Mouse (Mus musculus): Measurements from ENCODE around the gene 4930523C07Rik. TPM values are rescaled to one million over a fixed set of nuclear protein-coding genes. Genes with fewer than 3 reads are reported as not detected.
A peak's percentile ranks its signal among the peaks of the same experiment; 100 is the strongest.

The 4930523C07Rik gene
- polyA plus RNA-seq, 1 experiment from 2014 or later = 20.8 TPM

DNA sequence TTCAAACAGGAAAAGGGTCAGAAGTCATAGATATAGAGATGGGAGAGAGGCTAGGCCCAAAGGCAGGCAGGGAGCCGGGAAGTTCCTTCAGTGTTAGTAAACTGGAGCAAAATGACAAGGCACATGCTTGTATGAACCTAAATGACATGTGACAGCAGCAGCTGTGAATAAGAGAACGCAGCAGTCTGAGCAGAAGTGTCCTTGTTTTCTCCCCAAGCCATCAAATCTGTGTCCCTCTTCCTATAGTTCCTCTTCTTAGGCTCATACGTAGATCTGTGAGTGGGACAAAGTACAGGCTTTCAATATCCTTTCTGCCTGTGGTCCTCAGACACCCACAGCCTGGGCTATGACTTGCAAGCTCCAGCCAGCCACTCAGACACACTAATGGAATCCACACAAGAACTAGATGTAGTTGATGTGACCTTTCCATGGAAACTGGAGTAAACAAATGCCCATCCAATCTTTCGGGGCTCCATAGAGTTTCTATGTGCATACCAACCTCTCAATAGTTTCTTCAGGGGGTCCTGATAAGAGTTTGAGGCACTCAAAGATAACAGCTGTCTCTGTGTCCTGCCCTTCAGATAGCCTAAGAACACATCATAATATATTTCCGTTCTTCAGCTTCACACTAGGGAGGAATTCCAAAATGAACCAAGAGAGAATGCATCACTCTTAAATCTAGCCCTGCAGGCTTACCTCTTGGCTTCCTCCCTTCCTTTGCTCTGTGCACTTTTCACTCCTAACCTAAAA, 5.1 kb downstream of the 4930523C07Rik start:
- H3K27ac ChIP-seq = no peak overlapping the region
- no peak overlapping the region for H3K4me2 ChIP-seq
- WGBS = 60% methylated on average over 5 of the region's 5 CpGs
- H3K9me3 ChIP-seq = no peaks in the 10 kb centered on the region
- H3K36me3 ChIP-seq = no peaks in the 10 kb centered on the region
- no peak for ATAC-seq (ENCODE audit: insufficient read depth, low FRiP score, low read depth)
- no peaks in the 10 kb centered on the region for H3K4me1 ChIP-seq
- no peak overlapping the region for H3K4me3 ChIP-seq (replicated peaks)
- no peak overlapping the region for H3K9ac ChIP-seq
- no peaks in the 10 kb centered on the region for H3K27me3 ChIP-seq (replicated peaks)

- Histone ChIP-seq H3K4me3 (replicated peaks) (no peak overlapping the region), H3K27ac (no peak overlapping the region), H3K4me2 (no peak overlapping the region), H3K4me1 (no peaks in the 10 kb centered on the region), H3K27me3 (replicated peaks) (no peaks in the 10 kb centered on the region), H3K9ac (no peak overlapping the region), H3K36me3 (no peaks in the 10 kb centered on the region), H3K9me3 (no peaks in the 10 kb centered on the region)
- 86% methylated on average over 6 of the region's 6 CpGs for WGBS
- no peak for ATAC-seq (ENCODE audit: insufficient read depth, low FRiP score, low read depth)
Observed at GRCm38 (mm10) chr1:160050898-160051297, 6.7 kb downstream of the 4930523C07Rik start.

GRCm38 (mm10) chr1:160052556-160053315, 8.6 kb downstream of the 4930523C07Rik start:
- ATAC-seq (ENCODE audit: insufficient read depth, low FRiP score, low read depth) = no peak
- Histone ChIP-seq H3K4me3 (replicated peaks) (no peak overlapping the region), H3K9me3 (no peaks in the 10 kb centered on the region), H3K4me2 (no peak overlapping the region), H3K4me1 (no peaks in the 10 kb centered on the region), H3K36me3 (no peaks in the 10 kb centered on the region), H3K27me3 (replicated peaks) (no peaks in the 10 kb centered on the region), H3K27ac (no peak overlapping the region), H3K9ac (no peak overlapping the region)
- 86% methylated on average over 2 of the region's 2 CpGs for WGBS

- Histone ChIP-seq H3K4me1 (no peaks in the 10 kb centered on the region), H3K4me3 (replicated peaks) (no peak overlapping the region), H3K36me3 (no peaks in the 10 kb centered on the region), H3K9ac (no peak overlapping the region), H3K27ac (no peak overlapping the region), H3K9me3 (no peaks in the 10 kb centered on the region), H3K4me2 (no peak overlapping the region), H3K27me3 (replicated peaks) (no peaks in the 10 kb centered on the region)
- 64% methylated on average over 5 of the region's 5 CpGs for WGBS
- ATAC-seq (ENCODE audit: insufficient read depth, low FRiP score, low read depth) = no peak
Observed at GRCm38 (mm10) chr1:160053510-160054305, 9.5 kb downstream of the 4930523C07Rik start.

GRCm38 (mm10) chr1:160054366-160055078, 10.3 kb downstream of the 4930523C07Rik start:
- Histone ChIP-seq H3K27me3 (replicated peaks) (no peaks in the 10 kb centered on the region), H3K9me3 (no peaks in the 10 kb centered on the region), H3K9ac (no peak overlapping the region), H3K4me1 (no peaks in the 10 kb centered on the region), H3K4me2 (no peak overlapping the region), H3K4me3 (replicated peaks) (no peak overlapping the region), H3K36me3 (no peaks in the 10 kb centered on the region), H3K27ac (no peak overlapping the region)
- ATAC-seq (ENCODE audit: insufficient read depth, low FRiP score, low read depth) = no peak
- WGBS = 70% methylated on average over 5 of the region's 5 CpGs

DNA sequence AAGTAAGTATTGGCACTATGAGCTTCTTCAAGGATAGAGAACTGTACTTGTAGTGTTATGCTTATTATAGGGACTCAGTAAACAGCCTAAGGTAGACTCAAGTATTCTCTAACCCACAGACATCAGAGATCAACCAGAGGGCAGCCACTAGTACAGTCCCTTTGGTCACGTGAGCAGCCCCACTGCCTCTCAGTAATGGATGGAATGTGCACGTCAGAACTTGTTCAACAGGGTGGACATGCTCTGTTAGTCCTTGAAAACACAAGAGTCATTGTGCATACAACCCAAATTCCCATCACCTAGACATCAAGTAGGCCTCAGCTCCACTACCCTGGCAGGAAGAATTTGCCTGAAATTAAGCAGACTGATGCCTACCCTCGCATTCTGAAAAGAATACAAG, 13.5 kb downstream of the 4930523C07Rik start:
- no peaks in the 10 kb centered on the region for H3K36me3 ChIP-seq
- no peak overlapping the region for H3K4me3 ChIP-seq (replicated peaks)
- no peaks in the 10 kb centered on the region for H3K4me1 ChIP-seq
- H3K4me2 ChIP-seq = no peak overlapping the region
- H3K27ac ChIP-seq = no peak overlapping the region
- H3K9me3 ChIP-seq = no peaks in the 10 kb centered on the region
- no peaks in the 10 kb centered on the region for H3K27me3 ChIP-seq (replicated peaks)
- H3K9ac ChIP-seq = no peak overlapping the region
- WGBS = 55% methylated on average over 3 of the region's 3 CpGs
- ATAC-seq (ENCODE audit: insufficient read depth, low FRiP score, low read depth) = no peak

GRCm38 (mm10) chr1:160059908-160060307, 15.7 kb downstream of the 4930523C07Rik start:
- Histone ChIP-seq H3K4me3 (replicated peaks) (no peak overlapping the region), H3K4me1 (no peaks in the 10 kb centered on the region), H3K9me3 (no peaks in the 10 kb centered on the region), H3K27me3 (replicated peaks) (no peaks in the 10 kb centered on the region), H3K4me2 (no peak overlapping the region), H3K27ac (no peak overlapping the region), H3K36me3 (no peaks in the 10 kb centered on the region), H3K9ac (no peak overlapping the region)
- 61% methylated on average over 1 of the region's 1 CpGs for WGBS
- no peak for ATAC-seq (ENCODE audit: insufficient read depth, low FRiP score, low read depth)

DNA sequence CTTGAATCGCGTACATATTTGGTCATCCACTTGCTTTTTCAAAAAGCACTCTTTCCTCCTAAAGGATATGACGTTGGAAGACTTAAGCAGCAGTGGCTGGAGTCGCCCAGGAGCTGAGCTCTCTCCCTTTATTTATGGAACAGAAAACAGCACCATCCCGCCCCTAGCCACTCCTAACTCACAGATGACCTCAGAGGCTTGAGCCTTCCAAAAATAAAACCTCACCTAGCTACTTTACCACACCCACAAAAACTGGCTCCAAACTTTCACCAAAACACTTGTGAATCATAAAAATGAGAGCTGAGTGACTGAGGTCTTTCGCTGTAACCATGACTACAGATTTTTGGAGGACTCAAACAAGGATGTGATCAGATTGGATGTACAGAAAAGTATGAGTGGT, 16.4 kb downstream of the 4930523C07Rik start:
- Histone ChIP-seq H3K27ac (no peak overlapping the region), H3K9ac (no peak overlapping the region), H3K4me1 (no peaks in the 10 kb centered on the region), H3K36me3 (no peaks in the 10 kb centered on the region), H3K27me3 (replicated peaks) (no peaks in the 10 kb centered on the region), H3K4me2 (no peak overlapping the region), H3K4me3 (replicated peaks) (no peak overlapping the region), H3K9me3 (no peaks in the 10 kb centered on the region)
- WGBS = 53% methylated on average over 6 of the region's 6 CpGs
- no peak for ATAC-seq (ENCODE audit: insufficient read depth, low FRiP score, low read depth)

DNA sequence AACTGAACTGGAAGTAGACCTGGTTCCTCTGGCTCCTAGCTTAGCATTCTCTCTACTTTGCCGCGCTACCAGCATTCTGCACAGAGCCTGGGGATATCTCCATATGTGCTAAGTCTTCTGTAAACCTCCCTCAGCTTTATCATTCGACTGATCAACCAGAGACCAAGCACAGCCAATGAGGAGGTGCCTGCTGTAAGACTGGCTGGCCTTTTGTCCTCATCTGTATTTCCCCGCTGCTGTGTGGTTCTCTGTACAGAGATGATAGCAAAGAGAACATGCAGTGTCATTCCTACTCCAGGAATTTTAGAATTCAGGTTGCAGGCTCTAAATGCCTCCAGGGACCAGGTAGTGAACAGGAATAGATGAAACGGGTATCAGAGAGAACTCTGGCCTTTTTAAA, 17.1 kb downstream of the 4930523C07Rik start:
- no peak overlapping the region for H3K9ac ChIP-seq
- no peaks in the 10 kb centered on the region for H3K27me3 ChIP-seq (replicated peaks)
- H3K9me3 ChIP-seq = no peaks in the 10 kb centered on the region
- H3K36me3 ChIP-seq = no peaks in the 10 kb centered on the region
- no peak overlapping the region for H3K4me2 ChIP-seq
- no peak overlapping the region for H3K4me3 ChIP-seq (replicated peaks)
- H3K27ac ChIP-seq = no peak overlapping the region
- ATAC-seq (ENCODE audit: insufficient read depth, low FRiP score, low read depth) = peak; percentile 92
- no peaks in the 10 kb centered on the region for H3K4me1 ChIP-seq
- WGBS = 76% methylated on average over 5 of the region's 5 CpGs

GRCm38 (mm10) chr1:160061725-160062366, 17.7 kb downstream of the 4930523C07Rik start:
- no peak for ATAC-seq (ENCODE audit: insufficient read depth, low FRiP score, low read depth)
- 53% methylated on average over 3 of the region's 3 CpGs for WGBS

GRCm38 (mm10) chr1:160064547-160065144, 20.5 kb downstream of the 4930523C07Rik start:
- Histone ChIP-seq H3K9ac (no peak overlapping the region), H3K4me2 (no peak overlapping the region), H3K36me3 (no peaks in the 10 kb centered on the region), H3K27ac (no peak overlapping the region), H3K9me3 (no peaks in the 10 kb centered on the region), H3K4me1 (no peaks in the 10 kb centered on the region), H3K27me3 (replicated peaks) (no peaks in the 10 kb centered on the region), H3K4me3 (replicated peaks) (no peak overlapping the region)
- peak; percentile 62; the same call in 1 of the 2 replicates for ATAC-seq (ENCODE audit: insufficient read depth, low FRiP score, low read depth)
- WGBS = 74% methylated on average over 7 of the region's 7 CpGs

More at GRCm38 (mm10) chr1:160061725-160062366, 17.7 kb downstream of the 4930523C07Rik start:
- Histone ChIP-seq H3K27ac (no peak overlapping the region), H3K36me3 (no peaks in the 10 kb centered on the region), H3K4me1 (no peaks in the 10 kb centered on the region), H3K4me3 (replicated peaks) (no peak overlapping the region), H3K9me3 (no peaks in the 10 kb centered on the region), H3K4me2 (no peak overlapping the region), H3K9ac (no peak overlapping the region), H3K27me3 (replicated peaks) (no peaks in the 10 kb centered on the region)

Measured in stomach, embryonic 15.5 days (tissue).